Mouse (Mus musculus) midbrain, embryonic 16.5 days (tissue): Measurements from ENCODE around the gene Clk2. TPM values are rescaled to one million over a fixed set of nuclear protein-coding genes. Genes with fewer than 3 reads are reported as not detected.

ENCODE experiments used
- ATAC-seq: fragments of 200-750 bp; cut with Nextera tagmentation; 2 replicates; pipeline ENCODE4 v1.8.0; 2017; ENCODE audit warnings: moderate TSS enrichment
- H3K27ac ChIP-seq: fragments of 300-500 bp; sonication (generic); 2 replicates; pipeline ENCODE4 v1.5.1; 2014; ENCODE audit warnings: mild to moderate bottlenecking, low read length, mixed read lengths
- H3K27me3 ChIP-seq: fragments of 300-500 bp; sonication (generic); 2 replicates; pipeline ENCODE4 v1.6.1; 2014; ENCODE audit warnings: low read depth, low read length, mixed read lengths; ENCODE audit not compliant: control insufficient read depth, insufficient read depth
- H3K36me3 ChIP-seq: fragments of 300-500 bp; sonication (generic); 2 replicates; pipeline ENCODE4 v1.6.1; 2014; ENCODE audit warnings: mild to moderate bottlenecking, low read length, moderate library complexity, mixed read lengths; ENCODE audit not compliant: control insufficient read depth, insufficient read depth
- H3K4me1 ChIP-seq: fragments of 300-500 bp; sonication (generic); 2 replicates; pipeline ENCODE4 v1.6.1; 2014; ENCODE audit warnings: mild to moderate bottlenecking, low read length, mixed read lengths; ENCODE audit not compliant: control insufficient read depth, insufficient read depth
- H3K4me2 ChIP-seq: fragments of 300-500 bp; sonication (generic); 2 replicates; pipeline ENCODE4 v1.6.1; 2014; ENCODE audit warnings: mild to moderate bottlenecking, low read length, mixed read lengths
- H3K4me3 ChIP-seq: fragments of 300-500 bp; sonication (generic); 2 replicates; pipeline ENCODE4 v1.5.1; 2014; ENCODE audit warnings: low read depth, mild to moderate bottlenecking, low read length, moderate library complexity, mixed read lengths
- H3K9ac ChIP-seq: fragments of 300-500 bp; sonication (generic); 2 replicates; pipeline ENCODE4 v1.6.1; 2014; ENCODE audit warnings: low read depth, low read length, mixed read lengths
- H3K9me3 ChIP-seq: fragments of 300-500 bp; sonication (generic); replicated peaks from 2 replicates; pipeline ENCODE4 v1.6.1; 2014; ENCODE audit warnings: mild to moderate bottlenecking, low read length, mixed read lengths; ENCODE audit not compliant: control insufficient read depth, poor library complexity, severe bottlenecking
- WGBS: fragments of 180-500 bp; shearing (Covaris S2); extraction: QIAGEN DNeasy Blood & Tissue Kit; methylation state at CpG from one replicate; pipeline ENCODE4 v1.1.7; 2014; 5-methylcytosine and 5-hydroxymethylcytosine counted together
- polyA plus RNA-seq: library from polyadenylated mRNA; unstranded; fragments of >200 nt; fragmentation: Nextera tagmentation; extraction: Ambion mirVana; gene quantifications from 2 replicates; pipeline ENCODE4 v1.2.1, GENCODE M21; 2015

Clk2 gene
- polyA plus RNA-seq, 1 experiment from 2014 or later = 15.9 TPM

GRCm38 (mm10) chr3:89181749-89182500, 17.3 kb downstream of the Clk2 start:
- 96% methylated on average over 27 of the region's 27 CpGs for WGBS
- Histone ChIP-seq H3K4me2 (no peak overlapping the region), H3K27ac (no peak overlapping the region), H3K4me3 (no peak overlapping the region), H3K9me3 (no peaks in the 10 kb centered on the region), H3K36me3 (peaks cover 11% of the 10 kb centered on the region; the same call in 1 of the 2 replicates), H3K9ac (no peak overlapping the region), H3K4me1 (peaks cover 29% of the 10 kb centered on the region), H3K27me3 (no peaks in the 10 kb centered on the region)
- no peak for ATAC-seq

DNA sequence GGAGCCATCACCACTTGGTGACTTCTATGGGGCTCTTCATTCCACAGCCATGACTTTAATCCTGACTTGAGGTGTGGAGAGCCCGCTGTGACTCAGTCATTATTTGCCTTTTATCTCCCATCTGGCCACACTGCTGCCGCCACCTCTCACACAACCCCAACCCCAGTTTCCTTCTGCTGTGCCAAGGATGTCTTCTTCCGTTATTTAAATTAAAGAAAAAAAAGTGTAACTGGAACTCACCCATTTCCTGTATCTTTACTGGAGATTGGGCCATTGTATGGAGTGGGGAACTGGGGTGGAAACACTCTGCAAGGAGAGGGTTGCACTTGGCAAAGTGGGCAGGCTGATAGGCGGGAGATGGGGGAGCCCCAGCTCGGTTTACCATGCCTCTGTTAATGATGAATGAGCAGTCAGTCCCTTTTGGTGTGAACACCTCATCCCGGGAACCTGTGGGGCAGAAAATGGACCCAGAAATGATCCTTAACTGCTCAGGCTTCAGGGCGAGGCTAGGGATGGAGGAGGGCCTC, 18.0 kb downstream of the Clk2 start:
- Histone ChIP-seq H3K27ac (peak overlapping the region; percentile 92), H3K9me3 (no peaks in the 10 kb centered on the region), H3K36me3 (peaks cover 14% of the 10 kb centered on the region; the same call in 1 of the 2 replicates), H3K9ac (no peak overlapping the region; the same call in 1 of the 2 replicates), H3K27me3 (no peaks in the 10 kb centered on the region), H3K4me3 (peak overlapping the region; percentile 60), H3K4me1 (peaks cover 29% of the 10 kb centered on the region), H3K4me2 (peak overlapping the region; percentile 90)
- no peak for ATAC-seq
- 48% methylated on average over 7 of the region's 7 CpGs for WGBS

GRCm38 (mm10) chr3:89183058-89183958, 18.7 kb downstream of the Clk2 start, which contains the start of gene Fam189b:
TSS of gene Fam189b (plus strand) at chr3:89183143.
- peaks cover 14% of the 10 kb centered on the region; the same call in 1 of the 2 replicates for H3K36me3 ChIP-seq
- H3K4me2 ChIP-seq = peak within 1 kb of the TSS; percentile 90
- H3K9me3 ChIP-seq = no peaks in the 10 kb centered on the region
- 4% methylated on average over 39 of the region's 39 CpGs for WGBS
- H3K27ac ChIP-seq = peak within 1 kb of the TSS; percentile 92
- H3K9ac ChIP-seq = peak within 1 kb of the TSS; percentile 87
- peak; percentile 95 for ATAC-seq
- H3K4me3 ChIP-seq = peak within 1 kb of the TSS; percentile 60
- peaks cover 25% of the 10 kb centered on the region for H3K4me1 ChIP-seq
- H3K27me3 ChIP-seq = no peaks in the 10 kb centered on the region

- peak overlapping the region; percentile 60 for H3K4me3 ChIP-seq
- H3K27me3 ChIP-seq = no peaks in the 10 kb centered on the region
- peaks cover 14% of the 10 kb centered on the region; the same call in 1 of the 2 replicates for H3K36me3 ChIP-seq
- no peaks in the 10 kb centered on the region for H3K9me3 ChIP-seq
- peaks cover 19% of the 10 kb centered on the region for H3K4me1 ChIP-seq
- WGBS = 74% methylated on average over 6 of the region's 6 CpGs
- peak overlapping the region; percentile 90 for H3K4me2 ChIP-seq
- H3K27ac ChIP-seq = peak overlapping the region; percentile 92
- ATAC-seq = no peak
- peak overlapping the region; percentile 87 for H3K9ac ChIP-seq
These were observed 19.3 kb downstream of the Clk2 start for GRCm38 (mm10) chr3:89183959-89184315.

GRCm38 (mm10) chr3:89187197-89187596, 22.6 kb downstream of the Clk2 start:
- Histone ChIP-seq H3K9ac (no peak overlapping the region), H3K9me3 (no peaks in the 10 kb centered on the region), H3K4me1 (peaks cover 19% of the 10 kb centered on the region), H3K4me3 (no peak overlapping the region), H3K36me3 (0 out of 2 replicates have a peak, but pooled peaks cover 3% of the 10 kb centered on the region), H3K27me3 (no peaks in the 10 kb centered on the region), H3K27ac (no peak overlapping the region), H3K4me2 (no peak overlapping the region)
- no peak for ATAC-seq
- 36% methylated on average over 20 of the region's 23 CpGs for WGBS

GRCm38 (mm10) chr3:89187690-89188477, 23.3 kb downstream of the Clk2 start:
- H3K27ac ChIP-seq = no peak overlapping the region
- H3K36me3 ChIP-seq = 0 out of 2 replicates have a peak, but pooled peaks cover 3% of the 10 kb centered on the region
- H3K27me3 ChIP-seq = no peaks in the 10 kb centered on the region
- H3K9ac ChIP-seq = no peak overlapping the region
- H3K9me3 ChIP-seq = no peaks in the 10 kb centered on the region
- no peak overlapping the region for H3K4me3 ChIP-seq
- no peak overlapping the region for H3K4me2 ChIP-seq
- no peak for ATAC-seq
- peaks cover 19% of the 10 kb centered on the region for H3K4me1 ChIP-seq
- WGBS = 61% methylated on average over 18 of the region's 18 CpGs

- Histone ChIP-seq H3K36me3 (0 out of 2 replicates have a peak, but pooled peaks cover 3% of the 10 kb centered on the region), H3K27ac (no peak overlapping the region), H3K4me2 (no peak overlapping the region), H3K27me3 (no peaks in the 10 kb centered on the region), H3K9me3 (no peaks in the 10 kb centered on the region), H3K9ac (no peak overlapping the region), H3K4me1 (peaks cover 18% of the 10 kb centered on the region), H3K4me3 (no peak overlapping the region)
- 66% methylated on average over 12 of the region's 12 CpGs for WGBS
- ATAC-seq = no peak
These were observed 23.9 kb downstream of the Clk2 start for GRCm38 (mm10) chr3:89188478-89188875.

GRCm38 (mm10) chr3:89190436-89190835, 25.8 kb downstream of the Clk2 start:
- Histone ChIP-seq H3K4me3 (no peak overlapping the region), H3K27me3 (no peaks in the 10 kb centered on the region), H3K36me3 (0 out of 2 replicates have a peak, but pooled peaks cover 3% of the 10 kb centered on the region), H3K4me2 (no peak overlapping the region), H3K27ac (no peak overlapping the region), H3K9ac (no peak overlapping the region), H3K4me1 (no peaks in the 10 kb centered on the region), H3K9me3 (no peaks in the 10 kb centered on the region)
- 88% methylated on average over 8 of the region's 8 CpGs for WGBS
- ATAC-seq = no peak
